Mouse (Mus musculus): Measurements from ENCODE around the gene Ccr7.

DNA sequence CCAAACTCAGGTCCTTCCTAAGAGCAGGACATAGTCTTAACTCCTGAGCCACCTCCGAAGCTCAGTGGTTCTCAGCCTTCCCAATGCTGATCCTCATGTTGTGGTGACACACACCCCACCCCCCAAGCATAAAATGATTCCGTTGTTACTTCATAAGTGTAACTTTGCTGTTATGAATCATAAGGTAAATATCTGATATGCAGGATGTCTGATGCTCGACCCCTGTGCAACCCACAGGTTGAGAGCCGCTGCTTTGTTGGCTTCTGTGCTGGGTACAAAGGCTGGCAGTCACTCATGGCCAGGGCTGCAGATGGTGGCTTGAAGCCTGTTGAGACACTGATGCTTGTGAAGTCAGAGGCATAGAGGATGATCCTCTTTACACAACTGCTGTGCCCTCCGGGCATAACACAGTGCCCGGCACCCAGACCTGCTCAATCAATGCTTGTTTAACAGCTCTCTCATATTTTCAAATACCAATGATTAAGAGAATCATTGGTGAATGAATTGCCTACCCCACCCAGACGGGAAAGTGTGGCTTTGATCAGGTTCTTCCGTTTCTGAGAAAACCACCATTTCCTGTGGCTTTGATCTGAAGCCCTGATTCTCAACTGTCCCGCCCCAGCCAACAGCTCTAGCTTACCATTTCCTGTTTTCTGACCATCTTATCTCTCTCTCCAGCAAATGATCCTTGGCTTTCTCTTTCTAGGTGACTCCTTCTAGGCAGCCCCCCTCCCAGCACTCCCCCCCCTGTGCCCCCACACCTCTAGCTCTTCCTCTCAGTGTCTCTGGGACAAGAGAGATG is 50.1 kb downstream of the Ccr7 start:
- TF ChIP-seq CTCF (IDR thresholded peaks at IDR 0.05; ENCODE audit: low read depth, low read length) = no peak
- no peak for TF ChIP-seq POLR2A (IDR thresholded peaks at IDR 0.05; ENCODE audit: borderline replicate concordance, low read depth, low read length)

Measured in bone marrow macrophage, adult 2 months (primary cell).